Mouse (Mus musculus) G1E (cell line): ENCODE measurements around the gene Hlx.

ENCODE experiments used
- CTCF ChIP-seq: IDR thresholded peaks from 2 replicates; pipeline ENCODE4 v1.5.1; 2012; ENCODE audit warnings: low read depth, low read length, inconsistent platforms, mixed read lengths
- GATA1 ChIP-seq: IDR thresholded peaks from 2 replicates; pipeline ENCODE4 v1.6.1; 2012; ENCODE audit warnings: borderline replicate concordance, low read length, inconsistent platforms, mixed read lengths
- POLR2AphosphoS5 ChIP-seq: IDR thresholded peaks from 2 replicates; pipeline ENCODE4 v1.6.1; 2012; ENCODE audit warnings: low read depth, low read length, inconsistent platforms; ENCODE audit not compliant: insufficient replicate concordance

DNA sequence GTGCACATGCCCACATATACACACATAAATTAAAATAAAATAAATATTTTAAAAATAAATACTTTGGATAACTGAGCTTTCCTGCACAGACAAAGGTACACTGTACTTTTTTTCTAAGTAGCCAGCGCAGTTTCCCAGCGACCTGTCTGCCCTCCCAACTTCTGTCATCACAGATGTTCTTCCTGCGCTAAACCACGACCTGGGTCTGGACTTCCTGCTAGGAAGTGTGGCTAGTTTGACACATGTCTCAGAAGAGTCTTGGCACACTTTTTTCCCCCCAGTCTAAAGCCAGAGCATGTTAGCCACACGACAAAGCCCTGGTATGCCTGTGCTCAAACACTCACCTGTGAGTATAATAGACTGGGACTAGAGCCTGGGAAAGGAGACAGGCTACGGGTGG lies 48.9 kb downstream of the Hlx start:
- TF ChIP-seq CTCF, result no peak
- no peak for TF ChIP-seq GATA1
- no peak for TF ChIP-seq POLR2AphosphoS5
